Mouse (Mus musculus) brain, embryonic 14.5 days (tissue): Measurements from ENCODE around the gene Lypd6.

Source experiments
- CTCF ChIP-seq: fragments of 200-500 bp; IDR thresholded peaks from 2 replicates; pipeline ENCODE4 v1.5.1; 2012; ENCODE audit warnings: inconsistent platforms, mild to moderate bottlenecking, moderate library complexity, borderline replicate concordance; ENCODE audit not compliant: insufficient read depth, insufficient read length; ENCODE audit errors: extremely low read depth
- POLR2A ChIP-seq: fragments of 200-500 bp; IDR thresholded peaks from 2 replicates; pipeline ENCODE4 v1.6.1; 2012; ENCODE audit warnings: mild to moderate bottlenecking, inconsistent platforms, borderline replicate concordance; ENCODE audit not compliant: poor library complexity, insufficient read depth, insufficient read length, severe bottlenecking; ENCODE audit errors: extremely low read depth

GRCm38 (mm10) chr2:50196681-50197080 lies 130.5 kb downstream of the Lypd6 start:
- TF ChIP-seq CTCF = no peak
- no peak for TF ChIP-seq POLR2A
